Mouse (Mus musculus): ENCODE data around the gene Togaram2. TPM values are rescaled to one million over a fixed set of nuclear protein-coding genes. Genes with fewer than 3 reads are reported as not detected.
"Not testable (repeated sequence)": the region's sequence is repeated elsewhere in the genome, so short reads cannot be mapped to it uniquely, and the experiment has no call there.

Gene Togaram2
- polyA plus RNA-seq, 1 experiment from 2014 or later: 0.25 TPM

- Histone ChIP-seq H3K4me3 (no peak overlapping the region), H3K36me3 (no peaks in the 10 kb centered on the region), H3K27ac (no peak overlapping the region), H3K9ac (no peak overlapping the region), H3K27me3 (replicated peaks) (no peaks in the 10 kb centered on the region), H3K4me1 (peaks cover 11% of the 10 kb centered on the region; the same call in 1 of the 2 replicates), H3K9me3 (no peaks in the 10 kb centered on the region), H3K4me2 (replicated peaks) (no peak overlapping the region)
- WGBS: 75% methylated on average over 8 of the region's 8 CpGs
- ATAC-seq (ENCODE audit: low FRiP score, low read depth): no peak
These were observed 74.5 kb downstream of the Togaram2 start for GRCm38 (mm10) chr17:71747561-71747960.

GRCm38 (mm10) chr17:71749616-71750168, 76.6 kb downstream of the Togaram2 start:
- no peaks in the 10 kb centered on the region for H3K9me3 ChIP-seq
- H3K4me1 ChIP-seq: peaks cover 11% of the 10 kb centered on the region; the same call in 1 of the 2 replicates
- no peaks in the 10 kb centered on the region for H3K27me3 ChIP-seq (replicated peaks)
- H3K27ac ChIP-seq: no peak overlapping the region
- no peak overlapping the region for H3K9ac ChIP-seq
- ATAC-seq (ENCODE audit: low FRiP score, low read depth): no peak
- no peaks in the 10 kb centered on the region for H3K36me3 ChIP-seq
- H3K4me3 ChIP-seq: no peak overlapping the region
- WGBS: 81% methylated on average over 9 of the region's 9 CpGs
- H3K4me2 ChIP-seq (replicated peaks): no peak overlapping the region

GRCm38 (mm10) chr17:71752831-71753230, 79.8 kb downstream of the Togaram2 start, which contains the start of gene Pcare:
Gene Pcare, minus strand, starts transcription at chr17:71752894.
- Histone ChIP-seq H3K9ac (no peak within 1 kb of the TSS), H3K9me3 (no peaks in the 10 kb centered on the region), H3K27me3 (replicated peaks) (no peaks in the 10 kb centered on the region), H3K4me2 (replicated peaks) (no peak within 1 kb of the TSS), H3K4me1 (no peaks in the 10 kb centered on the region; the same call in 1 of the 2 replicates), H3K36me3 (no peaks in the 10 kb centered on the region), H3K4me3 (no peak within 1 kb of the TSS), H3K27ac (no peak within 1 kb of the TSS)
- 86% methylated on average over 10 of the region's 10 CpGs for WGBS
- ATAC-seq (ENCODE audit: low FRiP score, low read depth): no peak

GRCm38 (mm10) chr17:71760536-71760935, 87.5 kb downstream of the Togaram2 start:
- Histone ChIP-seq H3K27ac (no peak overlapping the region), H3K4me1 (no peaks in the 10 kb centered on the region), H3K9me3 (no peaks in the 10 kb centered on the region), H3K27me3 (replicated peaks) (no peaks in the 10 kb centered on the region), H3K4me3 (no peak overlapping the region), H3K9ac (no peak overlapping the region), H3K36me3 (no peaks in the 10 kb centered on the region), H3K4me2 (replicated peaks) (no peak overlapping the region)
- no peak for ATAC-seq (ENCODE audit: low FRiP score, low read depth)
- 80% methylated on average over 7 of the region's 7 CpGs for WGBS

- not testable (repeated sequence) for H3K36me3 ChIP-seq; H3K4me3 ChIP-seq; H3K9me3 ChIP-seq; H3K4me1 ChIP-seq; H3K27me3 ChIP-seq (replicated peaks); ATAC-seq (ENCODE audit: low FRiP score, low read depth); H3K9ac ChIP-seq; H3K4me2 ChIP-seq (replicated peaks); H3K27ac ChIP-seq
- 86% methylated on average over 1 of the region's 1 CpGs for WGBS
These were observed 95.1 kb downstream of the Togaram2 start, which contains the start of gene Clip4 for GRCm38 (mm10) chr17:71768173-71768572. Gene Clip4, plus strand, starts transcription at chr17:71768473.

- WGBS: 6% methylated on average over 6 of the region's 6 CpGs
- H3K27ac ChIP-seq: no peak overlapping the region
- H3K27me3 ChIP-seq (replicated peaks): no peaks in the 10 kb centered on the region
- H3K4me2 ChIP-seq (replicated peaks): 0 out of 2 replicates have a peak overlapping the region, but pooled peaks have one; percentile 19
- no peaks in the 10 kb centered on the region for H3K36me3 ChIP-seq
- 0 out of 2 replicates have a peak, but pooled peaks have one; percentile 63 for ATAC-seq (ENCODE audit: low FRiP score, low read depth)
- H3K4me3 ChIP-seq: no peak overlapping the region
- H3K4me1 ChIP-seq: peaks cover 9% of the 10 kb centered on the region
- H3K9ac ChIP-seq: no peak overlapping the region
- no peaks in the 10 kb centered on the region for H3K9me3 ChIP-seq
These were observed 96.5 kb downstream of the Togaram2 start for GRCm38 (mm10) chr17:71769564-71769963.

- Histone ChIP-seq H3K36me3 (no peaks in the 10 kb centered on the region), H3K27me3 (replicated peaks) (no peaks in the 10 kb centered on the region), H3K9ac (no peak overlapping the region), H3K4me3 (no peak overlapping the region), H3K4me1 (peaks cover 9% of the 10 kb centered on the region), H3K4me2 (replicated peaks) (no peak overlapping the region), H3K9me3 (no peaks in the 10 kb centered on the region), H3K27ac (no peak overlapping the region)
- 96% methylated on average over 3 of the region's 3 CpGs for WGBS
- ATAC-seq (ENCODE audit: low FRiP score, low read depth): no peak
These were observed 97.6 kb downstream of the Togaram2 start for GRCm38 (mm10) chr17:71770696-71771095.

- Histone ChIP-seq H3K27ac (no peak overlapping the region), H3K9me3 (peaks cover 6% of the 10 kb centered on the region; the same call in 1 of the 2 replicates), H3K36me3 (no peaks in the 10 kb centered on the region), H3K4me3 (no peak overlapping the region), H3K4me1 (peaks cover 7% of the 10 kb centered on the region), H3K9ac (no peak overlapping the region), H3K27me3 (replicated peaks) (no peaks in the 10 kb centered on the region), H3K4me2 (replicated peaks) (no peak overlapping the region)
- ATAC-seq (ENCODE audit: low FRiP score, low read depth): no peak
- 78% methylated on average over 4 of the region's 4 CpGs for WGBS
These were observed 101.1 kb downstream of the Togaram2 start for GRCm38 (mm10) chr17:71774173-71774572.

GRCm38 (mm10) chr17:71775279-71775678, 102.2 kb downstream of the Togaram2 start:
- Histone ChIP-seq H3K4me3 (no peak overlapping the region), H3K9me3 (peaks cover 6% of the 10 kb centered on the region; the same call in 1 of the 2 replicates), H3K27me3 (replicated peaks) (no peaks in the 10 kb centered on the region), H3K36me3 (no peaks in the 10 kb centered on the region), H3K9ac (no peak overlapping the region), H3K27ac (no peak overlapping the region), H3K4me2 (replicated peaks) (no peak overlapping the region), H3K4me1 (no peaks in the 10 kb centered on the region)
- 86% methylated on average over 4 of the region's 4 CpGs for WGBS
- ATAC-seq (ENCODE audit: low FRiP score, low read depth): no peak

GRCm38 (mm10) chr17:71778696-71779095, 105.6 kb downstream of the Togaram2 start:
- no peak for ATAC-seq (ENCODE audit: low FRiP score, low read depth)
- Histone ChIP-seq H3K9ac (no peak overlapping the region), H3K27ac (no peak overlapping the region), H3K36me3 (no peaks in the 10 kb centered on the region), H3K4me3 (no peak overlapping the region), H3K4me1 (peaks cover 9% of the 10 kb centered on the region), H3K27me3 (replicated peaks) (no peaks in the 10 kb centered on the region), H3K4me2 (replicated peaks) (no peak overlapping the region), H3K9me3 (peaks cover 6% of the 10 kb centered on the region; the same call in 1 of the 2 replicates)
- 68% methylated on average over 3 of the region's 3 CpGs for WGBS

Other genes with a start within 250 kb of the Togaram2 start
- 2.6 and 3.4 TPM in 2 replicates for gene Gm4707, start 213.3 kb upstream of the Togaram2 start, polyA plus RNA-seq (2016; fragmentation: Nextera tagmentation; extraction: Ambion mirVana)
- 53.1 and 68.2 TPM in 2 replicates for gene Smchd1, start 197.9 kb upstream of the Togaram2 start, polyA plus RNA-seq (2016; fragmentation: Nextera tagmentation; extraction: Ambion mirVana)
- gene Ndc80, start 146.4 kb upstream of the Togaram2 start, polyA plus RNA-seq (2016; fragmentation: Nextera tagmentation; extraction: Ambion mirVana): 31.4 and 33.7 TPM in 2 replicates
- gene Spdya, start 121.2 kb upstream of the Togaram2 start, polyA plus RNA-seq (2016; fragmentation: Nextera tagmentation; extraction: Ambion mirVana): 0.94 and 0.95 TPM in 2 replicates
- gene Wdr43, start 57.4 kb upstream of the Togaram2 start, polyA plus RNA-seq (2016; fragmentation: Nextera tagmentation; extraction: Ambion mirVana): 65.4 and 72.5 TPM in 2 replicates
- not detected in 2 replicates for gene Pcare, start 79.6 kb downstream of the Togaram2 start, polyA plus RNA-seq (2016; fragmentation: Nextera tagmentation; extraction: Ambion mirVana)
- gene Clip4, start 95.2 kb downstream of the Togaram2 start, polyA plus RNA-seq (2016; fragmentation: Nextera tagmentation; extraction: Ambion mirVana): 9.1 and 9.6 TPM in 2 replicates

Measured in neural tube, embryonic 12.5 days (tissue).